Mouse (Mus musculus) stomach, postnatal 0 days (tissue): ENCODE results near the gene Mgat1. TPM values are rescaled to one million over a fixed set of nuclear protein-coding genes. Genes with fewer than 3 reads are reported as not detected.

ENCODE experiments used
- ATAC-seq: fragments of 200-750 bp; cut with Nextera tagmentation; 2 replicates; pipeline ENCODE4 v1.8.0; 2017; ENCODE audit not compliant: low FRiP score, low TSS enrichment
- DNase-seq: peaks from one replicate; pipeline ENCODE4 v3.0.0-alpha.2; 2016; ENCODE audit warnings: low spot score
- H3K27ac ChIP-seq: fragments of 300-500 bp; sonication (generic); replicated peaks from 2 replicates; pipeline ENCODE4 v1.5.1; 2014; ENCODE audit warnings: mild to moderate bottlenecking, control low read depth
- H3K27me3 ChIP-seq: fragments of 300-500 bp; sonication (generic); 2 replicates; pipeline ENCODE4 v1.6.1; 2014; ENCODE audit warnings: low read length; ENCODE audit not compliant: control insufficient read depth, insufficient read depth
- H3K36me3 ChIP-seq: fragments of 300-500 bp; sonication (generic); 2 replicates; pipeline ENCODE4 v1.6.1; 2014; ENCODE audit warnings: low read length, mixed read lengths; ENCODE audit not compliant: control insufficient read depth, insufficient read depth
- H3K4me1 ChIP-seq: fragments of 300-500 bp; sonication (generic); replicated peaks from 2 replicates; pipeline ENCODE4 v1.6.1; 2014; ENCODE audit warnings: antibody characterized with exemption; ENCODE audit not compliant: control insufficient read depth, insufficient read depth
- H3K4me2 ChIP-seq: fragments of 300-500 bp; sonication (generic); replicated peaks from 2 replicates; pipeline ENCODE4 v1.6.1; 2014; ENCODE audit warnings: low read depth, mild to moderate bottlenecking, control low read depth, moderate library complexity
- H3K4me3 ChIP-seq: fragments of 300-500 bp; sonication (generic); 2 replicates; pipeline ENCODE4 v1.5.1; 2014; ENCODE audit warnings: low read depth, low read length, control low read depth
- H3K9ac ChIP-seq: fragments of 300-500 bp; sonication (generic); 2 replicates; pipeline ENCODE4 v1.6.1; 2014; ENCODE audit warnings: mild to moderate bottlenecking, low read length, control low read depth, mixed read lengths
- H3K9me3 ChIP-seq: fragments of 300-500 bp; sonication (generic); 2 replicates; pipeline ENCODE4 v1.6.1; 2016; ENCODE audit warnings: low read length; ENCODE audit not compliant: control insufficient read depth
- CTCF ChIP-seq: IDR thresholded peaks from 2 replicates; pipeline ENCODE4 v1.5.1; 2016; ENCODE audit warnings: antibody characterized with exemption, low read depth, mild to moderate bottlenecking, moderate library complexity
- EP300 ChIP-seq: optimal IDR thresholded peaks from 2 replicates; pipeline ENCODE3; 2016; ENCODE audit warnings: antibody characterized with exemption
- WGBS: fragments of 180-500 bp; shearing (Covaris S2); extraction: QIAGEN DNeasy Blood & Tissue Kit; methylation state at CpG from one replicate; pipeline ENCODE4 v1.1.7; 2014; 5-methylcytosine and 5-hydroxymethylcytosine counted together
- polyA plus RNA-seq: library from polyadenylated mRNA; unstranded; fragments of >200 nt; fragmentation: Nextera tagmentation; extraction: Ambion mirVana; gene quantifications from 2 replicates; pipeline ENCODE4 v1.2.1, GENCODE M21; 2015

The Mgat1 gene
- polyA plus RNA-seq, 1 experiment from 2014 or later: 43.4 TPM

DNA sequence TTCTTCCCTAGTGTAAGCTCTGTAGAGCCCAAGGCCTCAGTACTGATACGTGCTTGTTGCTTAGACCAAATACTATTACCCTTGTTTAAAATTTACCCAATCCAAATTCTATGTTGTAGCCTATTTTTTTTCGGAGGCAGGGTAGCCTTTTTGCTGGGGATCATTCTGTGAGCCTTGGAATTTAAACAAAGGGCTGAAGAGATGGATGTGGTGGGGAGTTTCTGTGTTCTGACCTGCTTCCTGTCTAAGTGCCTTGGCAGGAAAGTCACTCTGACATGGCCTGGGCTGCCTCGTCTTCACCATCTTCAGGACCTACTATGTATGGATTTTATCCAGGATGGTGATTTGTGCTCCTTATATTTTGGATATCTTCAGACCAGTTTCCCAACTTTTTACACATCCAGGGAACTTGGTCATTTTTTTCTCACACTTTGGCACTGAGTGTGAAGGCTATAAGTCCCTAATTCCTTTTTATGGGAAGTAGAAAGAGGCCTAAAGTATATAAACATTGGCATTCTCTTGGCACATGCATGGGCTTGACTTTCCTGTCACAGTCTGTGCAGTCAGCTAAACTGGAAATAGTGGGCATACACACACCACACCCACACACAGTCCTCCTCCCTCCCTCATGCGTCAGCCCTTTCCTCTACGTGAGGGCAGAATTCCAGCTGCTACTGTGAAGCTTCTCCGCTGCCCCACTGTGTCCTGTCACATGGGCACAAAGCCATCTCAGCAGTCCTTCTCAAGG is 4.4 kb downstream of the Mgat1 start:
- peak; percentile 27 for TF ChIP-seq EP300
- no peak for TF ChIP-seq CTCF
- peak overlapping the region; percentile 98 for H3K27ac ChIP-seq
- H3K4me3 ChIP-seq: no peak overlapping the region
- H3K36me3 ChIP-seq: peaks cover 4% of the 10 kb centered on the region; the same call in 1 of the 2 replicates
- peaks cover 33% of the 10 kb centered on the region for H3K4me1 ChIP-seq
- 20% methylated on average over 6 of the region's 6 CpGs for WGBS
- no peaks in the 10 kb centered on the region for H3K9me3 ChIP-seq
- peak overlapping the region; percentile 2; the same call in 1 of the 2 replicates for H3K4me2 ChIP-seq
- no peak for ATAC-seq
- DNase-seq: peak; percentile 46
- H3K27me3 ChIP-seq: no peaks in the 10 kb centered on the region
- 0 out of 2 replicates have a peak overlapping the region, but pooled peaks have one; percentile 23 for H3K9ac ChIP-seq

- Histone ChIP-seq H3K4me1 (peaks cover 33% of the 10 kb centered on the region), H3K9me3 (no peaks in the 10 kb centered on the region), H3K27me3 (no peaks in the 10 kb centered on the region), H3K4me3 (no peak overlapping the region), H3K36me3 (peaks cover 6% of the 10 kb centered on the region; the same call in 1 of the 2 replicates), H3K4me2 (peak overlapping the region; percentile 2), H3K27ac (peak overlapping the region; percentile 98), H3K9ac (0 out of 2 replicates have a peak overlapping the region, but pooled peaks have one; percentile 23)
- DNase-seq (no peak), ATAC-seq (no peak)
- WGBS: 51% methylated on average over 6 of the region's 6 CpGs
- no peak for TF ChIP-seq CTCF
- TF ChIP-seq EP300: no peak
Measured at GRCm38 (mm10) chr11:49248974-49249700, 5.1 kb downstream of the Mgat1 start.

DNA sequence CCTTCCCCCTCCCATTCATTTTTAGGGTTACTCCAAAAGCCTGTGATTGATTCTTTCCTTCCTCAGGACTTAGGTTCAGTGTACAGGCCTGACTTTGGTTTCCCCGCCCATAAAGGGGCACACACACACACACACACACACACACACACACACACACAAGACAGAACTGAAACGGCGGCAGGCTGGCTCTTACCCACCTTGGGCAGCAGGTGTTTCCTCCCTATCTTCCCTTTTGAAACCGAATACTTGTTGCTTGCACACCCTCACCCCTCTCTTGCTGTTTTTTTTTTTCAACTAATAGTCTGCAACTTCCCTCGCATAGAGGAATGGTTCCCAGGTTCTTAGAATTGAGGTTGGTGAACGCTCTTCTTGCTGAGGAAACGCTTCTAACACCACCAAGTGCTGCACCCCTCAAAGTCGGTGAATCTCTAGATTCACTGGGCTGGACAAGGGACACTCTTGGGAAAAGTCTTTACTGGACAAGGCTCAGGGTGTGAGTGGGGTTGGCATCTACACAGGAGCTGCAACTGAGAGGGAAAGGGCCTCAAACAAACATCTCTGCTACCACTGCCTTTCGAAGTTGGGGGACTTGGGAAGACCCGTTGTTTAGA is 5.9 kb downstream of the Mgat1 start:
- no peaks in the 10 kb centered on the region for H3K9me3 ChIP-seq
- DNase-seq (peak; percentile 34), ATAC-seq (no peak)
- H3K4me3 ChIP-seq: peak overlapping the region; percentile 75
- peak overlapping the region; percentile 79 for H3K4me2 ChIP-seq
- H3K36me3 ChIP-seq: peaks cover 9% of the 10 kb centered on the region; the same call in 1 of the 2 replicates
- TF ChIP-seq EP300 (no peak), CTCF (no peak)
- H3K4me1 ChIP-seq: peaks cover 31% of the 10 kb centered on the region
- 12% methylated on average over 10 of the region's 10 CpGs for WGBS
- H3K9ac ChIP-seq: peak overlapping the region; percentile 89
- peak overlapping the region; percentile 98 for H3K27ac ChIP-seq
- no peaks in the 10 kb centered on the region for H3K27me3 ChIP-seq

DNA sequence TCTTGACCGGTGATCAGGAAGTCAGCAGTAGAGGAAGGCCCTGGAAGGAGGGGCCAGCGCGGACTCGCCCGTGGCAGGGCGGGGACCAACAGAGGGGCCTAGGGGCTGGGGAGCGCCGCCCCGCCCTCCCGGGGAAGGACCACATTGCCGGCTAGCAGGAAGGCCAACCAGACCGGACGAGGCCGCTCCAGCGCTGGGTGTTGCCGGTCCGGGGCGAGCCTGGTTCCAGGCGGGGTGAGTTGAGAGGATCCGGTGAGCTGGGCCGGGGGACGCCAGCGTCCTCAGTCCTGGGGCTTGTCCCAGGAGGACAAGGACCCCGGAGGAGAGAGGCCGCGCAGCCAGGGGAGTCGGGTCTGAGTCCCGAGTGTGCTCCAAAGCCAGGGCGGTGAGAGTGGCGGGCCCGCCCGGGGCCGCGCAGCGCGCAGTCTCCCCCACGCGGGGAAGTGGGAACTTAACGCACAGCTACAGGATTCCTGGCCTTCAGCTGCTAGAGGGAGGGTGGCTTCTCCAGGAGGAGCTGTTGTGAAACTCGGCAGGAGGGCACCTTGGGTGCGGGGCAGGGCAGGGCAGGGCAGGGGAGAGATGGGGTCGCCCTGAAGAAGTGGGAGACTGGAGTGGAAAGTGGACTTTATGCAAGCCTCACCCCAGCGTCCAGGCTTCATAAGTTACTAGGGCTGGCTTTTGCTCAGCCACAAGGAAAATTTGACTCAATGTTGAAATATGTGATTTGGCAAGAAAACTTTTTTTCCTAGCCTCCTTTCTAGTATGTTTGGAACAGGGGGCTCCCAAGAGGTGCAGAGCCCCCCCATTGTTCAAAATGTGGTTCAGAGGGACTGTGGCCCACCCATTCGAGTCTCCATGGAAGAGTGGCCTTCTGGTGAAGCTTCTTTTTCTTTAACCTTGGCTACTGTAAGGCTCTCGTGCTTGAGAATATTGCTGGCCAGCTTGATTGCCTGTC is 6.7 kb downstream of the Mgat1 start:
- WGBS: 2% methylated on average over 43 of the region's 45 CpGs
- Histone ChIP-seq H3K36me3 (peaks cover 9% of the 10 kb centered on the region), H3K27ac (peak overlapping the region; percentile 98), H3K27me3 (no peaks in the 10 kb centered on the region), H3K4me2 (peak overlapping the region; percentile 79), H3K9ac (peak overlapping the region; percentile 89), H3K4me3 (peak overlapping the region; percentile 75), H3K9me3 (no peaks in the 10 kb centered on the region), H3K4me1 (peaks cover 27% of the 10 kb centered on the region)
- TF ChIP-seq CTCF (peak; percentile 67), EP300 (no peak)
- ATAC-seq (peak; percentile 95), DNase-seq (peak; percentile 93)

- peak overlapping the region; percentile 75 for H3K4me3 ChIP-seq
- WGBS: 40% methylated on average over 7 of the region's 7 CpGs
- ATAC-seq: no peak
- H3K27me3 ChIP-seq: no peaks in the 10 kb centered on the region
- no peak for DNase-seq
- peak overlapping the region; percentile 89 for H3K9ac ChIP-seq
- peak overlapping the region; percentile 79 for H3K4me2 ChIP-seq
- no peak for TF ChIP-seq EP300
- no peaks in the 10 kb centered on the region for H3K9me3 ChIP-seq
- H3K27ac ChIP-seq: peak overlapping the region; percentile 98
- peaks cover 26% of the 10 kb centered on the region for H3K4me1 ChIP-seq
- H3K36me3 ChIP-seq: peaks cover 9% of the 10 kb centered on the region
Measured at GRCm38 (mm10) chr11:49251380-49251761, 7.4 kb downstream of the Mgat1 start.
